Mouse (Mus musculus) kidney, adult 2 months (tissue): ENCODE data around the gene Tmem128.

Experiments used
- CTCF ChIP-seq: fragments of 200-500 bp; conservative IDR thresholded peaks from 2 replicates; pipeline ENCODE4 v1.5.1; 2011; ENCODE audit warnings: low read depth, mild to moderate bottlenecking, control low read depth, low read length, moderate library complexity, mixed read lengths; ENCODE audit not compliant: insufficient read depth, insufficient read length
- POLR2A ChIP-seq: fragments of 200-500 bp; IDR thresholded peaks from one replicate; pipeline ENCODE4 v1.6.1; 2011; ENCODE audit warnings: low read depth, low read length, control low read depth

DNA sequence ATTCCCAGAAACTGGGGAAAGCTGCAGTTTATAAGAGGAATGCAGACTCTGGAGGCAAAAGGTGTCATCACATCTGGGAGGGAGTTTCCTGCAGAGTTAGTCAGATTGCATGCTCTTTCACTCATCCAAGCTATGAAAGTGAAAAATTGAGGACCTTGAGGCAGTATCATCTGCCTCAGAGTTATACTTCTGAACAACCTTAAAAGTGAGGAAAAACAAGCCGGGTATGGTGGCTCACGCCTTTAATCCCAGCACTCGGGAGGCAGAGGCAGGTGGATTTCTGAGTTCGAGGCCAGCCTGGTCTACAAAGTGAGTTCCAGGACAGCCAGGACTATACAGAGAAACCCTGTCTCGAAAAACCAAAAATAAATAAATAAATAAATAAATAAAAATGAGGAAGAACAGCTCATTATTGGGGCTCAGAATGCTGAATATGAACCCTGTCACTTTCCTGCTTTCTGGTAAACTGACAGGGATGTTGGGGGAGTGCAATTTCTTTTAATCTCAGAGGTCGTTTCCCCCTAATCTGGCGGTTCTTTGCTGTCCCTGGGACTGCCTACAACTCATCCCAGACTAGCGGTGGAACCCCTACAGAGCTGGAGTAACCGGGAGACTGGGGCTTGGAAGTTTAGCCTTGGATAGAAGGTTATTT lies 404 bp upstream of the Tmem128 start:
- TF ChIP-seq CTCF (no peak), POLR2A (no peak)
